Mouse (Mus musculus) kidney, postnatal 36 days (tissue): Measurements from ENCODE around the gene Atp8b5.

Experiments
- DNase-seq, 2 experiments: peaks; one replicate each; pipeline ENCODE4 v3.0.0; 2021 to 2022; ENCODE audit warnings: mixed read lengths in 2 of 2

Gene Atp8b5

GRCm38 (mm10) chr4:43327118-43327517, 60.2 kb downstream of the Atp8b5 start:
- no peak for DNase-seq

- no peak for DNase-seq
These were observed 67.8 kb downstream of the Atp8b5 start for GRCm38 (mm10) chr4:43334771-43335170.

GRCm38 (mm10) chr4:43336176-43336575, 69.2 kb downstream of the Atp8b5 start:
- no peak for DNase-seq

DNA sequence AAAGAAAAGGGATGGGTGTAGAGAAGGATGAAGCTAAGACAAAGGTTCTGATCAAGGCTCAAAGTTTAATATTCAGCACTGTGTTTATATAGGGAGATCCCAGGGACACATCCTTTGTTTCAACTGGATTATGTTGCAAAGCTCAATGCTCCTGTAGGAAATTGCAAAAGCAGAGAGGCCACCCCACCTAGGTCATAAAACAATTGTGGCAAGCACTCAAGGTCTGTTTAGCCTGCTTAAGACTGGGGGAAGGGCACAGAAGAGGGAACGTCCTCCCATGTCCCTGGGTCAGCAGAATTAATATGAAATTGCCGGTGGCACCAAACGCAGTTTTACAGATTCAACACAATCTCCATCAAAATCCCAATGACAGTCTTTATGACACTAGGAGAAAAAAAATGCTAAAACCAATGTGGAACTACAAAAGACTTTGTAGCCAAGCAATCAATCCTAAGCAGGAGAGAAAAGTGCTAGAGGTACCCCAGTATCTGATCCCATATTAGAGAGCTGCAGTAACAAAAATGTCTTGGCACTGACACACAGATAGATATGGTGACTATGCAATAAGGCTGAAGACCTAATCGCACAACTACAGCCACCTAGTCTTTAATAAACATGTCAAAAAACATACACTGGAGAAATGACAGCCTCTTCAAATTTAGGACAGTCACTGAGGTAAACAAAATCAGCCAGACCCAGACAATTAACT, 73.3 kb downstream of the Atp8b5 start:
- peak in 1 of 2 experiments; percentile 19 for DNase-seq

- no peak for DNase-seq
These were observed 74.4 kb downstream of the Atp8b5 start for GRCm38 (mm10) chr4:43341276-43341891.

DNA sequence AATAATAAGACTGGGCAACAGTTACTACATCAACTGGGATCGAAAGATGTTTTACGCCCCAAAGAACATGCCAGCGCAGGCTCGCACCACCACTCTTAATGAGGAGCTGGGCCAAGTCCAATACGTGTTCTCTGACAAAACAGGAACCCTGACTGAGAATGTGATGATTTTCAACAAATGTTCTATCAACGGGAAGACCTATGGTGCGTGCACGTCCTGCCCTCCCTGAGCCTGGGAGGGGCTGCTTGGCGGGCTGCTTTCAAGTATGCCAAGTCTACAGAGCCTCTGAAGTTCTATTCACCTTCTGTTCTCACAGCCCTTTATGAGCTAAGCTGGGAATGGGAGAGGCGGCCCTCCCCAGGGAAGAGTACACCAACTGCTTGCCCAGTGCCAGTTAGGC, 75.5 kb downstream of the Atp8b5 start:
- DNase-seq: no peak

DNA sequence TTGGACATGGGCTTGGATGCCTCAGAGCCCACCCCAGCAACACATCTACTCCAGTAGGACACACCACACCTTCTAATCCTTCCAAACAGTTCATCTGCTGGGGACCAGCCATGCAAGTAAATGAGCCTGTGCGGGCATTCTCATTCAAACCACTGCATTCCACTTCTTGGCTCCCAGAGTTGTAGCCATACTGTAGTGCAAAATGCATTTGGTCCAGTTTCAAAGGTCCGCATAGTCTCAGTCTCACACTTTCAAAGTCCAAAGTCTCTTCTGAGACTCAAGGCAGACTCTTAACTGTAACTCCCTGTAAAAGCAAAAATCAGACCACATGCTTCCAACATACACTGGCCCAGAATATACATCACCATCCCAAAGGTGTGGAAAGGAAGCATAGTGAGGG, 78.0 kb downstream of the Atp8b5 start:
- peak in 1 of 2 experiments; percentile 19 for DNase-seq

- DNase-seq: peak; percentile 59 to 67
These were observed 82.2 kb downstream of the Atp8b5 start for GRCm38 (mm10) chr4:43349206-43349605.

GRCm38 (mm10) chr4:43350038-43350560, 83.1 kb downstream of the Atp8b5 start:
- DNase-seq: no peak

DNA sequence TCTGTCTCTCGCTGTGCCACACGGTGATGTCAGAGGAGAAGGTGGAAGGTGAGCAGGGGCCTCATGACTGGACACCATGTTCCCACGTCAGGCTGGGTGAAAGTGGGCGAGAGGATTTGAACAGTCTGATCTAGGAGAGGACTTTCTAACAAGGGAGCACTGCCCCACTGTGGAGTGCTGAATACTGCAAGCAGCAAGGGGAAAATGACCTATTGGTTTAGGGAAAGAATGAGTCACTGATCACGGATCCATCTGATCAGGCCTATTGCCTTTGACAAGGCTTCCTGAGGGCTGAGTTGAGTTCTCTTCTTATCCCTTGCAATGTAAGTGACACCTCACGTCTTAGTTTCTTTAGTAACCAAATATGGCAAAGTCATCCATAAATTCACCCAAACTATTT, 86.7 kb downstream of the Atp8b5 start:
- no peak for DNase-seq

GRCm38 (mm10) chr4:43364914-43365560, 98.1 kb downstream of the Atp8b5 start:
- DNase-seq: peak; percentile 16 to 43

DNA sequence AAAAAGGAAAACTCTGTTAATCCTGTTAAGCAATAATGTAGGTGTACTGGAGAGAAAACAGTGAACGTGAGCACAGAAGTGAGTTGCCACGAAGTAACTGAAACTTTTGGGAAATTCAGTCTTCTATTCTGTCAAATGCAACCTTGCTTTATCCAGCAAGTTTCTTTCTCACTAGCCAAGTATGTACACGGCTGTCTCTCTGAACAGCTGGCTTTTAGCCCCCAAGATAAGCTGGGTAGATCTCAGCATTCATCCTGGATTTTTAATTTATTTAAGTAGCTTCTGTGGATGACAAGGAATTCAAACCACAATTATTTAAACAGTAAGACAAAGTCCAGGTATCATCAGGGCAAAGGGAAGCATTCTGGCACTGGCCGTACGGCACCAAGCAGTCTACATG, 100.3 kb downstream of the Atp8b5 start:
- DNase-seq: no peak

DNA sequence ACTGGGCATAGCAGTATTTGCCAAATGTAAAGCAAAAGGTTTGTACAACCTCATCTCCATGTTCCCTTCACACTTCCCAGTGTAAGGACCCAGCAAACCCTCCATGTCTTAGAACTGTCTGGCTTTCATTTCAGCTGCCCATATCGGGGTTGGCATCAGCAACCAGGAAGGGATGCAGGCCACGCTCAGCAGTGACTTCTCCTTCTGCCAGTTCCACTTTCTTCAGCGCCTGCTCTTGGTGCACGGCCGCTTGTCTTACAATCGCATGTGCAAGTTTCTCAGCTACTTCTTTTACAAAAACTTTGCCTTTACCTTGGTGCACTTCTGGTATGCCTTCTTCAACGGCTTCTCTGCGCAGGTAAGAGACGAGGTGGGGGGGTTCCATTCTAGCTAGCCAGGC, 100.8 kb downstream of the Atp8b5 start:
- DNase-seq: no peak

DNA sequence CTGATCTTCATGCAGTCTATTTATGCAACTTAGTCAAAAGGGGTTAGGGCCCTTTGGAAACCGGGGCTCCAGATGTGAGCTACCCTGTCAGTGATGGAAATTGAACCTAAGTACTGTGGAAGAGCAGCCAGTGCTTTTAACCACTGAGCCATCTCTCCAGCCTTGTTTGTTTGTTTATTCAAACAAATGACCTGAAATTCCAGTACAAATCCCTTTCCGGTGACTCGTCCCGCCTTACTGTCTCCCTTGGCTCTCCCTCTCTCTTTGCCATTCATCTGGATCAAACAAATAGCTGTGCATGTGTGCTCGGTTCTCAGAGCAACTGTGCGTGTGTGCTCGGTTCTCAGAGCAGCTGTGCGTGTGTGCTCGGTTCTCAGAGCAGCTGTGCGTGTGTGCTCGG, 104.4 kb downstream of the Atp8b5 start:
- DNase-seq: no peak

- DNase-seq: peak; percentile 63 to 83
These were observed 105.2 kb downstream of the Atp8b5 start for GRCm38 (mm10) chr4:43372155-43372554.

- no peak for DNase-seq
These were observed 107.3 kb downstream of the Atp8b5 start for GRCm38 (mm10) chr4:43374266-43374665.

DNA sequence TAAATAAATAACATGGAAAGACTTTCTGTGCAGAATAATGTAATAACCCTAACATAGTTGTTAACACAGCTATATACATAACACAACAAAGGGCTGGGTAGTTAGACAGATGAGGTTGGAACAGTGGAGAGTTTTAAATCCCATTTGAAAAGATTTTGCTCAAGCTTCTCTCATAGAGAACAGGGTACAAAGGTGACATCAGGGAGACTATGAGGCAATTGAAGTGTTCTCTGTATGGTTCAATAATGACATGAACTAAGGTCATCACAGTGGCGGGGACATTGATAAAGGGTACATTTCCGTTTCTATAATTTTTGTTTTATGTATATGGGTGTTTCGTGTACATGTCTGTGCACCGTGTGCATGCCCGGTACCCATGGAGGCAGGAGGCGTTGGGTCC, 112.6 kb downstream of the Atp8b5 start:
- no peak for DNase-seq

DNA sequence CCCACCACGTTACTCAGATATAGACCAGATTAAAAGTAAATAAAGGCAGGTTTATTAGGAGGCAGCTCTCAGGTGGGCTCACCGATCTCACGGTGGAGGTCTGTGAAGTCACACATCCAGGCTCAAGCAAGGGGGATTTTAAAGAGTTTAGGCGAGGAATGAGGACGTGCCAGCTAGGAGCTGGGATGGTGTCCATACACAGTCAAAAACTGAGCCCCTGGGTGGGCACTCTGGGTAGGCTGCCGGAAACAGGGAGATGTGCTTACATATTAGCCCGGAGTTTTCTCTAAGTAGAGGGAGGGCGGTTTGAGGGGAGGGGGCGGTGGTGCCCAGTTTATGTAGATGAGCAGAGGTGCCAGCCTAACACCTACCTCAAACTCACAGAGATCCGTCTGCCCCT, 114.0 kb downstream of the Atp8b5 start:
- no peak for DNase-seq

GRCm38 (mm10) chr4:43381408-43382154, 114.6 kb downstream of the Atp8b5 start, which contains the start of gene Rusc2:
Rusc2 (plus strand) TSS chr4:43381979.
- DNase-seq: peak; percentile 90 to 96

DNA sequence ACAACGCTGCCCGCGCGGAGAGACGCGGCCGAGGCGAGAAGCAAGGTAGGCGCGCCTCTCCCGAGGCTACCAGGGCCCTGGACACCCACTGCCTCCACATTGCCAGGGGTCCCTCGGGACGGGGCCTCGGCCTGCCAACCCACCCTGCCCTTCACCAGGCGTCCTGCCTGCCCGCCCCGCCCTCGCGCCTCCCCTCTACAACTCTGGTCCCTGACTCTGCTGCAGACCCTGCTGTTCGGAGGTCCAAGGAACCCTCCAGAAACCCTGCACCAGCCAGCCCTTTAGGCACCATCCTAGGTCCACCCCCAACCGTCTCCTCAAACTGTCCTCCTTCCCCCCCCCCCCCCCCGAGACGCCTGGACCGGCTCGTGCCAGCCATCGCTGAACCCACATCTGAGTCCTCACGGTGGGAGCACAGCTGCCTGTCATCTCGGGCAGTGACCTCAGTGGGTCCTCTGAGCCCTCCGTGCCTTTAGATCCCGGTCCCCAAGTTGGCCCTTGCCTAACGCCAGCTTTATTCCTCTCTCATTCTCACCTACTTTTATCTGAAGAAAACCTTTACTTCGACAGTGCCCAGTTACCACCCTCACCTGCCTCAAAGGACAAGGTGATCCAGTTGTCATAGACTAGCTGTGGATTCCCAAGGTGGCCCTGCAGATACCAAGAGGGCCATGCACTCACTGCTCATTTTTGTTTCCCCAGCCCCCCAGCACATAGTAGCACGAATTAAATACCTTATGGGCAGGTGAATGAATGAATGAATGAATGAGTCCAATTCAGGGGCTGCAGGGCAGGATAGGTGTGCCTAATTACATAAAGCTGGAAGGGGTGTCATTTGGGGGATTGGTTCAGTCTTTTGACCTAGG, 115.4 kb downstream of the Atp8b5 start:
- DNase-seq: no peak

DNA sequence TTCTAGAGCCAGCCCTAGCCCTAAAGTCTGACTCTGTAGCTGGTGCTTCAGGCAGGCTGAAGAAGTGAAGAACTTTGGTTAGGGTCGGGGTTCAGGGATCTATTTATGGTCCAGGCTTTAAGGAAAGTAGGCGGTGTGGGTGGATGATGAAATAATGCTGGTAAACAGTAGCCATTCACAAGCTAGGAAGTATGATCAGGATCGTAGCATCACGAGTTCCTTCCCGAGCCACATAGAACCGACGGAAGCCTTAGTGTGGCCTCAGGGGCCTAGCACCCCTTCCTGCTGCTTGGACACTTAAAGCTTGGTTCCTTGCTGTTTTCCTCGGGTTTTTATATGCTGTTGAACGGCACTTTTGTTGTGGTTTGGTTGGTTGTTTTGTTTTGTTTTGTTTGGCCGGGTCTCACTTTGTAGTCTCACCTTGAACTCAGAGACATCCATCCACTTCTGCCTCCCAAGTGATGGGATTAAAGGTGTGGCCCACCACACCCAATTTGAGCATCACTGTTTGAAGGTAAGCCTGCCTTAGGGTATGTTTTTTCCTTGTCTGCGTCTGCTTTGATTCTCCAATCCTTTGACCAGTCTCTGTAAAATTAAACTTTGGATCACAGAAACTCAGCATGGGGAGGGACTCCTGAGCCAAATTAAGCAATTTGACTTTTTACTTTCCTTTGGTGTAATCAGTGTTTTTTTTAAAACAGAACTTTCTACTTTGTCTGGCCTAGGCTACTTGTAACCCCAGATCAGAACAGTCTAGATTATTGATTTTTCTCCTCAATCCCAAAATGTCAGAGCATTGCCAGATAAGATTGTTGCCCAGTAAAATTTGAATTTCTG, 116.5 kb downstream of the Atp8b5 start:
- peak in 1 of 2 experiments; percentile 52 for DNase-seq
